Mouse (Mus musculus): Measurements from ENCODE around the gene Rps24.

GRCm38 (mm10) chr14:24507452-24508069 is 20.6 kb downstream of the Rps24 start:
- no peak for TF ChIP-seq CTCF (IDR thresholded peaks at IDR 0.05; ENCODE audit: low read depth)
- TF ChIP-seq EP300 (IDR thresholded peaks at IDR 0.05; ENCODE audit: low read depth): no peak
